Mouse (Mus musculus) thymus, adult 2 months (tissue): ENCODE measurements at regions not wholly inside any gene's neighbourhood (a gene's known extent, or its start where the extent isn't known, plus 50 kb on each side); places are given as distances from the start of the nearest gene placed in this dataset.

Source experiments
- DNase-seq: peaks from one replicate; pipeline ENCODE4 v3.0.0; 2021
- H3K27ac ChIP-seq: fragments of 200-500 bp; 2 replicates; pipeline ENCODE4 v1.5.1; 2012; ENCODE audit warnings: low read length, control low read depth; ENCODE audit not compliant: control insufficient read depth, insufficient read depth
- H3K27me3 ChIP-seq: fragments of 200-500 bp; 2 replicates; pipeline ENCODE4 v1.6.1; 2012; ENCODE audit warnings: mild to moderate bottlenecking, low read length, moderate library complexity, mixed read lengths; ENCODE audit not compliant: control insufficient read depth, insufficient read depth
- H3K36me3 ChIP-seq: fragments of 200-500 bp; 2 replicates; pipeline ENCODE4 v1.6.1; 2012; ENCODE audit warnings: mild to moderate bottlenecking, low read length, moderate library complexity; ENCODE audit not compliant: control insufficient read depth, insufficient read depth
- H3K4me1 ChIP-seq: fragments of 200-500 bp; replicated peaks from 2 replicates; pipeline ENCODE4 v1.6.1; 2012; ENCODE audit warnings: low read length; ENCODE audit not compliant: control insufficient read depth, insufficient read depth
- H3K4me3 ChIP-seq: fragments of 200-500 bp; 2 replicates; pipeline ENCODE4 v1.5.1; 2012; ENCODE audit warnings: mild to moderate bottlenecking, low read length, control low read depth, moderate library complexity; ENCODE audit not compliant: control insufficient read depth, insufficient read depth
- CTCF ChIP-seq: fragments of 200-500 bp; IDR thresholded peaks from 2 replicates; pipeline ENCODE4 v1.5.1; 2012; ENCODE audit warnings: mild to moderate bottlenecking, control low read depth, low read length, moderate library complexity, borderline replicate concordance; ENCODE audit not compliant: control insufficient read depth, poor library complexity, insufficient read depth; ENCODE audit errors: extremely low read depth
- POLR2A ChIP-seq: fragments of 200-500 bp; IDR thresholded peaks from 2 replicates; pipeline ENCODE4 v1.6.1; 2012; ENCODE audit warnings: mild to moderate bottlenecking, low read length, control low read depth, moderate library complexity; ENCODE audit not compliant: control insufficient read depth, poor library complexity, insufficient read depth; ENCODE audit errors: extremely low read depth
- WGBS: fragments of 180-500 bp; shearing (Covaris S2); methylation state at CpG from one replicate; pipeline ENCODE4 v1.1.7; 2018; 5-methylcytosine and 5-hydroxymethylcytosine counted together

GRCm38 (mm10) chr3:147835716-147836115, 983.5 kb downstream of the Ttll7 start:
- no peak for DNase-seq
- H3K4me1 ChIP-seq, result no peaks in the 10 kb centered on the region
- no peaks in the 10 kb centered on the region for H3K36me3 ChIP-seq
- 92% methylated on average over 2 of the region's 2 CpGs for WGBS
- no peaks in the 10 kb centered on the region for H3K27me3 ChIP-seq
- H3K27ac ChIP-seq, result no peak overlapping the region
- H3K4me3 ChIP-seq, result no peak overlapping the region
- TF ChIP-seq POLR2A (no peak), CTCF (no peak)

GRCm38 (mm10) chr3:147825337-147825736, 973.2 kb downstream of the Ttll7 start:
- no peaks in the 10 kb centered on the region for H3K36me3 ChIP-seq
- H3K27me3 ChIP-seq, result no peaks in the 10 kb centered on the region
- no peak overlapping the region for H3K4me3 ChIP-seq
- H3K27ac ChIP-seq, result no peak overlapping the region
- DNase-seq, result no peak
- WGBS, result 98% methylated on average over 1 of the region's 1 CpGs
- TF ChIP-seq CTCF, result no peak
- TF ChIP-seq POLR2A, result no peak
- H3K4me1 ChIP-seq, result no peaks in the 10 kb centered on the region

- Histone ChIP-seq H3K27ac (no peak overlapping the region), H3K4me3 (no peak overlapping the region), H3K4me1 (no peaks in the 10 kb centered on the region), H3K36me3 (no peaks in the 10 kb centered on the region), H3K27me3 (no peaks in the 10 kb centered on the region)
- DNase-seq, result no peak
- TF ChIP-seq CTCF (no peak), POLR2A (no peak)
These were observed 972.3 kb downstream of the Ttll7 start for GRCm38 (mm10) chr3:147824451-147824850.

- no peak for TF ChIP-seq CTCF
- TF ChIP-seq POLR2A, result no peak
- Histone ChIP-seq H3K4me1 (no peaks in the 10 kb centered on the region), H3K27me3 (no peaks in the 10 kb centered on the region), H3K4me3 (no peak overlapping the region), H3K27ac (no peak overlapping the region), H3K36me3 (no peaks in the 10 kb centered on the region)
- no peak for DNase-seq
These were observed 962.0 kb downstream of the Ttll7 start for GRCm38 (mm10) chr3:147814080-147814650.

GRCm38 (mm10) chr3:147802546-147802945, 950.4 kb downstream of the Ttll7 start:
- no peaks in the 10 kb centered on the region for H3K4me1 ChIP-seq
- TF ChIP-seq CTCF (no peak), POLR2A (no peak)
- no peak overlapping the region for H3K4me3 ChIP-seq
- no peaks in the 10 kb centered on the region for H3K27me3 ChIP-seq
- WGBS, result 94% methylated on average over 4 of the region's 4 CpGs
- no peak for DNase-seq
- H3K36me3 ChIP-seq, result no peaks in the 10 kb centered on the region
- no peak overlapping the region for H3K27ac ChIP-seq

GRCm38 (mm10) chr3:147796524-147796923, 944.4 kb downstream of the Ttll7 start:
- Histone ChIP-seq H3K4me3 (no peak overlapping the region), H3K4me1 (no peaks in the 10 kb centered on the region), H3K36me3 (no peaks in the 10 kb centered on the region), H3K27ac (no peak overlapping the region), H3K27me3 (no peaks in the 10 kb centered on the region)
- no peak for DNase-seq
- TF ChIP-seq POLR2A, result no peak
- WGBS, result 90% methylated on average over 8 of the region's 8 CpGs

GRCm38 (mm10) chr3:147795116-147795515, 942.9 kb downstream of the Ttll7 start:
- no peak for DNase-seq
- Histone ChIP-seq H3K36me3 (no peaks in the 10 kb centered on the region), H3K27me3 (no peaks in the 10 kb centered on the region), H3K27ac (no peak overlapping the region), H3K4me1 (no peaks in the 10 kb centered on the region), H3K4me3 (no peak overlapping the region)
- TF ChIP-seq POLR2A (no peak), CTCF (no peak)
